Comparison of ENCODE assay signal across 19 mouse cellular contexts in the genomic region with DNA sequence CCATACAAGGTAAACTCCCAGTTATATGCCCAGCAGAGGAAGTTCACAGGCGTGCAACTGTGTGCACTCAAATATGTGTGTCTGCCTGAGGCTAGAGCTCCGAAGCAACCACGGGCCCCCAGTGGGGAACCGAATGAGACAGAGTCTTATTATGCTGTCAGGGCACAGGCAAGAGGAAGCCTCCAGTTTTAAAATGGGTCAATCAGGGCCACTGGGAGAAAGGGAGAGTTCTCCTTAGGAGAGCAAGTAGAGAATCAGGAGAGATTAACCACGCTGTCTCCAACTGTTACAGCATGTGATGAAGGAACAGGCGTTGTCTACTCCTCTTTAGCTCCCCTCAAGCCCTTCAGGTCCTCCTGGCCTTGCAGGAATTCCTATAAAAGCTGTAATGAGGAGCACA. TPM values are rescaled to one million over a fixed set of nuclear protein-coding genes. Genes with fewer than 3 reads are reported as not detected.
DNase-seq lines count a peak whose midpoint lies in the region; ATAC-seq and TF ChIP-seq lines count a peak whose summit lies in the region.
"Had no signal": no experiment of that assay in that cellular context is flagged by ENCODE, and none has a peak within 500 bp of the region (broad histone marks: within the 10 kb centered on the region; RNA-seq: fewer than 3 reads in every experiment).

No protein-coding gene starts in this region.

- peak; percentile 27; the same call in 1 of the 2 replicates for ATAC-seq in cerebellum, adult (ENCODE audit: insufficient number of reproducible peaks, low FRiP score, low TSS enrichment)
- 0 out of 2 replicates have a peak, but pooled peaks have one; percentile 11 for ATAC-seq in hindbrain, postnatal 0 days
- ATAC-seq: intestine, postnatal 0 days had no signal

- H3K9me3 ChIP-seq in hindbrain, postnatal 0 days (ENCODE audit: low read length) = no peaks in the 10 kb centered on the region

- DNase-seq in cerebellum, adult 9-10 months = no peak
- DNase-seq in heart, adult 11 months = peak; percentile 7
- DNase-seq in heart, postnatal 25 days (ENCODE audit: low spot score) = no peak
- DNase-seq in Muller cell, postnatal 12 days (ENCODE audit: inconsistent ontology term) = peak; percentile 29
- DNase-seq in hindbrain, postnatal 0 days (ENCODE audit: low spot score) = no peak
- DNase-seq in ovary, postnatal 14 days (ENCODE audit: low spot score) = no peak
- DNase-seq in frontal cortex, postnatal 10 days (ENCODE audit: low spot score in 2 of 2) = no peak
- DNase-seq: adrenal gland, postnatal 14 days; heart, adult 18-20 months; heart, postnatal 10 days; lung, embryonic 14.5 days; right cerebral cortex, postnatal 25 days had no signal

- intact Hi-C loops in heart, postnatal 25 days (cut with DNase I) = no loop called here

- H3K9ac ChIP-seq in hindbrain, postnatal 0 days (replicated peaks; ENCODE audit: low read length) = no peak overlapping the region
- H3K9ac ChIP-seq: lung, embryonic 14.5 days had no signal

- peaks cover 15% of the 10 kb centered on the region for H3K4me1 ChIP-seq in hindbrain, postnatal 0 days (ENCODE audit: insufficient read depth, low read length)

- H3K27ac ChIP-seq in hindbrain, postnatal 0 days = peak overlapping the region; percentile 17; the same call in 1 of the 2 replicates
- H3K27ac ChIP-seq: kidney, postnatal 0 days had no signal

- H3K4me3 ChIP-seq in hindbrain, postnatal 0 days (ENCODE audit: low read length) = no peak overlapping the region
- H3K4me3 ChIP-seq: myocyte had no signal

- 31% methylated on average over 6 of the region's 6 CpGs for WGBS in hindbrain, postnatal 0 days

- no peaks in the 10 kb centered on the region for H3K27me3 ChIP-seq in hindbrain, postnatal 0 days (ENCODE audit: insufficient read depth, low read length)
- H3K27me3 ChIP-seq: CH12.LX had no signal

- H3K4me2 ChIP-seq in hindbrain, postnatal 0 days (ENCODE audit: low read depth, low read length) = no peak overlapping the region
- H3K4me2 ChIP-seq: liver, embryonic 11.5 days; lung, embryonic 14.5 days had no signal

- TF ChIP-seq CTCF in hindbrain, postnatal 0 days (IDR thresholded peaks at IDR 0.05; ENCODE audit: low read depth) = no peak

- H3K36me3 ChIP-seq in hindbrain, postnatal 0 days (ENCODE audit: insufficient read depth, low read length) = no peaks in the 10 kb centered on the region

RNA-seq across cellular contexts. Expression of a gene that starts 33.0 kb away (rescaled TPM):
- under 1 TPM in 1 of 2 experiments, not detected in 1; 0.22 TPM for total RNA-seq in heart, postnatal 25 days (2021)
- total RNA-seq in hindbrain, postnatal 0 days (2014; rRNA removed) = 7.5 and 10.0 TPM in 2 replicates
- polyA plus RNA-seq in hindbrain, postnatal 0 days (2015; fragmentation: Nextera tagmentation; extraction: Ambion mirVana) = 20.7 and 26.2 TPM in 2 replicates
- total RNA-seq: CH12.LX; heart, adult 18-20 months; megakaryocyte progenitor cell, adult 5-6 weeks had no signal
- polyA plus RNA-seq: myocyte had no signal

Comparison
In these comparisons a context has a peak if more than half of its experiments do, and no peak if none do; other contexts are left out.
1. DNase-seq: peak in heart, adult 11 months (single experiment) and Muller cell, postnatal 12 days (single experiment); none in cerebellum, adult 9-10 months (single experiment), heart, postnatal 25 days (single experiment), hindbrain, postnatal 0 days (single experiment), ovary, postnatal 14 days (single experiment) and frontal cortex, postnatal 10 days (0 of 2).